Mouse (Mus musculus) megakaryocyte, embryonic 14.5 days (primary cell): ENCODE data around the gene Slc6a9.

Source experiments
- FLI1 ChIP-seq: IDR thresholded peaks from 2 replicates; pipeline ENCODE4 v1.6.1; 2012; ENCODE audit warnings: low read length, inconsistent platforms, mixed read lengths
- GATA1 ChIP-seq: IDR thresholded peaks from 3 replicates; pipeline ENCODE4 v1.6.1; 2012; ENCODE audit warnings: mixed read lengths, low read length, inconsistent platforms, borderline replicate concordance

- TF ChIP-seq GATA1 (no peak), FLI1 (no peak)
These were observed 44.4 kb downstream of the Slc6a9 start for GRCm38 (mm10) chr4:117878703-117879102.
